Mouse (Mus musculus) stomach, postnatal 0 days (tissue): Measurements from ENCODE around the gene Tacr1. TPM values are rescaled to one million over a fixed set of nuclear protein-coding genes. Genes with fewer than 3 reads are reported as not detected.
A peak's percentile ranks its signal among the peaks of the same experiment; 100 is the strongest.

Source experiments
- ATAC-seq: fragments of 200-750 bp; cut with Nextera tagmentation; 2 replicates; pipeline ENCODE4 v1.8.0; 2017; ENCODE audit not compliant: low FRiP score, low TSS enrichment
- DNase-seq: peaks from one replicate; pipeline ENCODE4 v3.0.0-alpha.2; 2016; ENCODE audit warnings: low spot score
- H3K27ac ChIP-seq: fragments of 300-500 bp; sonication (generic); replicated peaks from 2 replicates; pipeline ENCODE4 v1.5.1; 2014; ENCODE audit warnings: mild to moderate bottlenecking, control low read depth
- H3K27me3 ChIP-seq: fragments of 300-500 bp; sonication (generic); 2 replicates; pipeline ENCODE4 v1.6.1; 2014; ENCODE audit warnings: low read length; ENCODE audit not compliant: control insufficient read depth, insufficient read depth
- H3K36me3 ChIP-seq: fragments of 300-500 bp; sonication (generic); 2 replicates; pipeline ENCODE4 v1.6.1; 2014; ENCODE audit warnings: low read length, mixed read lengths; ENCODE audit not compliant: control insufficient read depth, insufficient read depth
- H3K4me1 ChIP-seq: fragments of 300-500 bp; sonication (generic); replicated peaks from 2 replicates; pipeline ENCODE4 v1.6.1; 2014; ENCODE audit warnings: antibody characterized with exemption; ENCODE audit not compliant: control insufficient read depth, insufficient read depth
- H3K4me2 ChIP-seq: fragments of 300-500 bp; sonication (generic); replicated peaks from 2 replicates; pipeline ENCODE4 v1.6.1; 2014; ENCODE audit warnings: low read depth, mild to moderate bottlenecking, control low read depth, moderate library complexity
- H3K4me3 ChIP-seq: fragments of 300-500 bp; sonication (generic); 2 replicates; pipeline ENCODE4 v1.5.1; 2014; ENCODE audit warnings: low read depth, low read length, control low read depth
- H3K9ac ChIP-seq: fragments of 300-500 bp; sonication (generic); 2 replicates; pipeline ENCODE4 v1.6.1; 2014; ENCODE audit warnings: mild to moderate bottlenecking, low read length, control low read depth, mixed read lengths
- H3K9me3 ChIP-seq: fragments of 300-500 bp; sonication (generic); 2 replicates; pipeline ENCODE4 v1.6.1; 2016; ENCODE audit warnings: low read length; ENCODE audit not compliant: control insufficient read depth
- CTCF ChIP-seq: IDR thresholded peaks from 2 replicates; pipeline ENCODE4 v1.5.1; 2016; ENCODE audit warnings: antibody characterized with exemption, low read depth, mild to moderate bottlenecking, moderate library complexity
- EP300 ChIP-seq: optimal IDR thresholded peaks from 2 replicates; pipeline ENCODE3; 2016; ENCODE audit warnings: antibody characterized with exemption
- WGBS: fragments of 180-500 bp; shearing (Covaris S2); extraction: QIAGEN DNeasy Blood & Tissue Kit; methylation state at CpG from one replicate; pipeline ENCODE4 v1.1.7; 2014; 5-methylcytosine and 5-hydroxymethylcytosine counted together
- polyA plus RNA-seq: library from polyadenylated mRNA; unstranded; fragments of >200 nt; fragmentation: Nextera tagmentation; extraction: Ambion mirVana; gene quantifications from 2 replicates; pipeline ENCODE4 v1.2.1, GENCODE M21; 2015

The Tacr1 gene
- polyA plus RNA-seq, 1 experiment from 2014 or later, result 2.1 TPM

- WGBS, result 41% methylated on average over 2 of the region's 2 CpGs
- no peak for ATAC-seq
- DNase-seq, result peak; percentile 33
- no peak overlapping the region for H3K4me3 ChIP-seq
- no peaks in the 10 kb centered on the region for H3K4me1 ChIP-seq
- TF ChIP-seq EP300 (no peak), CTCF (peak; percentile 81)
- H3K9me3 ChIP-seq, result no peaks in the 10 kb centered on the region
- no peak overlapping the region for H3K4me2 ChIP-seq
- no peaks in the 10 kb centered on the region for H3K36me3 ChIP-seq
- no peaks in the 10 kb centered on the region for H3K27me3 ChIP-seq
- H3K27ac ChIP-seq, result no peak overlapping the region
- no peak overlapping the region for H3K9ac ChIP-seq
Observed at GRCm38 (mm10) chr6:82603665-82604064, 201.5 kb downstream of the Tacr1 start.

DNA sequence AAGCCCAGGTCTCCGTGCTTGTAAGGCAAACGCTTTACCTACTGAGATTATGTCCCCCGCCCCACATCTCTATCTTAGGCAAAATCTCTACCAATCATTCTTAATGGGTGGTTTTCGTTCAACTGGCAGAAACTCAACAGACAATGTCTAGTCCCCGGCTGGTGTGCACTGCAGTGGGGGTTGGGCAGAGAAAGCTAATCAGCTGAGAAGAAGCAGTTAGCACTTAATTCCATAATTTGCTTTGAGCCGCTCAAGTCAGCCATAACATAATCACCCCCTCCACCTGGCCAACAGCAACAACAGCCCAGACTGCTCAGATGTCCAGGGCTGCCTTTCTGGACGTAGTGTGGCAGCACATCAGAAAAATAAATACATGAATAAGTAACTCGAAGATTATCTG, 202.7 kb downstream of the Tacr1 start:
- WGBS, result 54% methylated on average over 8 of the region's 8 CpGs
- H3K4me2 ChIP-seq, result no peak overlapping the region
- H3K27me3 ChIP-seq, result no peaks in the 10 kb centered on the region
- no peak for ATAC-seq
- DNase-seq, result no peak
- no peaks in the 10 kb centered on the region for H3K9me3 ChIP-seq
- no peaks in the 10 kb centered on the region for H3K36me3 ChIP-seq
- no peak overlapping the region for H3K4me3 ChIP-seq
- H3K27ac ChIP-seq, result no peak overlapping the region
- H3K4me1 ChIP-seq, result no peaks in the 10 kb centered on the region
- no peak overlapping the region for H3K9ac ChIP-seq
- TF ChIP-seq CTCF, result no peak

DNA sequence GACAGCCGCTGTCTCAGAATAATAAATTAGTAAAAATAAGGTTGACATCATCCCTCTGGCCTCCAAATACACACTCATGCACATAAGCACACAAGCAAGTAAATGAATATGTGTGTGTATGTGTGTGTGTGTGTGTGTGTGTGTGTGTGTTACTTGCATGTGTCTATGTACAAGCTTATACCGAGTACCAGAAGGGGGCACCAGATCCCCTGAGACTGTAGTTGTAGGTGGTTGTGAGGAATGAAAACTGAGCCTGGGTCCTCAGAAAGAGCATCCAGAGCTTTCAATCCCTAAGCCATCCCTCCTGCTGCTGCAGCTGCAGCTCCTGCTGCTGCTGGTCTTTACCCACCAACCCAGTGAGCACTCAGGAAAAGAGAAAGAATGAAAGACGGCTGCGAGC, 206.6 kb downstream of the Tacr1 start:
- TF ChIP-seq EP300, result no peak
- TF ChIP-seq CTCF, result no peak
- no peak for ATAC-seq
- H3K4me1 ChIP-seq, result no peaks in the 10 kb centered on the region

GRCm38 (mm10) chr6:82609339-82609926, 207.3 kb downstream of the Tacr1 start:
- no peaks in the 10 kb centered on the region for H3K9me3 ChIP-seq
- WGBS, result 77% methylated on average over 7 of the region's 7 CpGs
- H3K27ac ChIP-seq, result no peak overlapping the region
- no peak for TF ChIP-seq EP300
- TF ChIP-seq CTCF, result no peak
- H3K4me3 ChIP-seq, result no peak overlapping the region
- DNase-seq (no peak), ATAC-seq (no peak)
- H3K4me1 ChIP-seq, result no peaks in the 10 kb centered on the region
- no peak overlapping the region for H3K4me2 ChIP-seq
- H3K36me3 ChIP-seq, result no peaks in the 10 kb centered on the region
- H3K27me3 ChIP-seq, result no peaks in the 10 kb centered on the region
- H3K9ac ChIP-seq, result no peak overlapping the region

More for the DNA sequence above, 206.6 kb downstream of the Tacr1 start:
- Histone ChIP-seq H3K27me3 (no peaks in the 10 kb centered on the region), H3K4me3 (no peak overlapping the region), H3K9me3 (no peaks in the 10 kb centered on the region), H3K9ac (no peak overlapping the region), H3K4me2 (no peak overlapping the region), H3K27ac (no peak overlapping the region), H3K36me3 (no peaks in the 10 kb centered on the region)
- 98% methylated on average over 4 of the region's 4 CpGs for WGBS
- no peak for DNase-seq
